Mouse (Mus musculus): Measurements from ENCODE around the gene Prelp.
A peak's percentile ranks its signal among the peaks of the same experiment; 100 is the strongest.

The Prelp gene

DNA sequence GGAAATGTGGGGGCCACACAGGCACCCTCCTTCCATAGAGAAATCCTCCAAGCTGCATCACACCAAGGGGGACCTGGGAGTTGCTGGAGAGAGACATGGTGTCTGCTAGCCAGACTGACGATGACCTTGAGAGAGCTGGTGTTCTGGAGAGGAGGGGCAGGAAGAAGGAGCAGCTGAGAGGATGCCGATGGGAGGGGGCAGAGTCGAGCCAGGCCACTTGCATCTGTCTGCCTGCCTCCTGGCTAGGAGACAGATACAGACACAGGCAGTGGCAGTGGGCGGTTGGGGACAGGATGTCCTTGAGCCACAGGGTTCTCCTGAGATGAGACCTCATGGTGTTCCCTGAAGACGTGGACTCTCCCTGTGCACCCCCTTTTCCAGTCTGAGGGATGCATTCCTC is 29.7 kb downstream of the Prelp start:
- DNase-seq, result no peak

DNA sequence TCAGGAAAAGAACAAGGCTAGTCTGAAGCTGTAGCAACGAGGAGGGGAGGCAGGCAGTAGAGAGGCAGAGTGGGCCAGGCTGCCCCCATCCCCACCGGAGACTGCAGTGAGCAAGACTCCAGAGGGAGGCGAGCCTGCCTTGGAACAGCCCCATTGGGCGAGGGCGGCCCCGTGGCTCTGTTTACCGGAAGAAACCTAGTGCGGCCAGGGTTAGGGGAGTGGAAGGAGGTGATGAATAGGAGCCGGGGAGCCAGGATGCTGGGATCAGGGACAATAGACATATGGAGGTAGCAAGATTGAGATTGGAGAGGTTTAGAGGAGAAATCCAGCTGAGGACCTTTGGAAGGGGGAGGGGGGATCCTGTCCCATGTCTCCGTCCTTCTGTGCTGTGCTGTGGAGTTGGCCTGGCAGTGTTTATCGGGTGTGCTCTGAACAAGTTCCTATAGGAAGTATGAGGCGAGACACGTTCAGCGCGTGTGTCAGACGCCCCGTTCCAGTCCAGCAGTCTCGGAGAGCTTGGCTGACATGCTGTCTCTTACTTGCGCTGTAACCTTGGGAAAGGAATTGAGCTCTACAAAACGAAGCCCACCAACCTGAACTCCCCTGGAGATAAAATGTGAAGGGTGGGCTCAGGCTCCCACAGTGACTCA is 31.1 kb downstream of the Prelp start:
- DNase-seq, result no peak

DNA sequence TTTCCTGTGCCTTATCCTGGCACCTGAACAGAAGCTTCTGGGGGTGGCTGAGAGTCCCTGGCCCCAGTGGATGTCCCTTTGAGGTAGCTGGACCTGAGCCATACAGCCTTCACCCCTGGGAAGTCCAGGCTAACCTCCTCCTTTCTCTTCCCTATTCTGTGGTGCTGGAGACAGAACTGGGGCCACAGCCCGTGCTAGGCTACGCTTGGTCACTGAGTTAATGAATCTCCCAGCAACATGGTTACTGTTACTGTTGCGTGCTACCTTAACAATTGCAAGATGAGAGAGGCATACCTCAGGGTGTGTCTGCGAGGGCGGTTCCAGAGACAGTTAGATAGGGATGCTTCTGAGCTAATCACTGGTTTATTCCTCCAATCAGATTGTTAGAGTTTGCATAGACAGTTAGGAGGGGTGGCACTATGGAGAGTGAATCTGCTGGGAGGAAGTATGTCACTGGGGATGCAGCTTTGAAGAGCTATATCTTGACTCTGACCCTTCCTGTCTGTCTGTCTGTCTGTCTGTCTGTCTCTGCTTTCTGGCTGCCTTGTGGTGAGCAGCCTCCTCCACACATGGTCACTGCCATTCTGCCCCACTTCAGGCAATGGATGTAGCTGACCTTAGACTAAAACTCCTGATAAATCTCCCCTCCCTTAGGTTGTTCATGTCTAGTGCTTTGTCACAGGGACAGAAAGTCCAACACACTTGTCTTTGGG is 33.5 kb downstream of the Prelp start:
- DNase-seq, result no peak

DNA sequence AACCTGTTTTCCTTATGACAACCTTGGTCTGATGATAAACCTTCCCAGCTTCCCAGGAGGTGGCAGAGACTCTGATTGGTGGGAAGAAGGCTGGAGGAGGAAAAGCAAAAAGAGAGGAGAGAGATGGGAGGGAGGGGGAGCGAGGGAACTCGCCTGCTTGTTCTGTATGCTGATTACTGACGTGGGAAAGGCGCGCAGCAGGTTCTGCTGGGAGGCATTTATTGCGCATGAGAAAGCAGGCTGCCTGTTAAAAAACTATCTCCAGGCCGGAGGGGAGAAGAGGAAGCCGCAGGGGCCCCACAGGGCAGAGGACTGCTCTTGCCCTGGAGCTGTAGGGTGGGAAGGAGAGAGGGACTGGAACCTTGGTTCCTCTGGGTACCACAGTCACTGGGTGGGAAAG is 34.2 kb downstream of the Prelp start:
- DNase-seq, result peak; percentile 61 to 62

DNA sequence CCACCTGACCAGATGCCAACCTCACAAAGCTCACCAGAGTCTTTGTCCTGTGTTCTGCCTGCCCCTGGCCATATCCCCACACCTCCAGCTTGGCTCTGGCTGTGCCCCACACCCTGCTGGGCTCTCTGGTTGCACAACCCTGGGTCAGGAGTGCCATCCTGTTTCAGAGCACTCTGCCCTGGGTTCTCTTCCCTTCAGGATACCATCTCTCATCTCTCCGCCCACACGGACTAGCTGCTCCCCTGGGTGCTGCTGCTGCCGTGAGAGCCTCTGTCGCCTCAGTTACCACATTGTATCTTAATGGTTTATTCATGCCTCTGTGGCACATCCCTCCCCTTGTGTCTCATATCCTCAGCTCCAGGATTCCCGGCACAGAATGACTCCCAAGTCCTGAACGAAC is 34.8 kb downstream of the Prelp start:
- no peak for DNase-seq

DNA sequence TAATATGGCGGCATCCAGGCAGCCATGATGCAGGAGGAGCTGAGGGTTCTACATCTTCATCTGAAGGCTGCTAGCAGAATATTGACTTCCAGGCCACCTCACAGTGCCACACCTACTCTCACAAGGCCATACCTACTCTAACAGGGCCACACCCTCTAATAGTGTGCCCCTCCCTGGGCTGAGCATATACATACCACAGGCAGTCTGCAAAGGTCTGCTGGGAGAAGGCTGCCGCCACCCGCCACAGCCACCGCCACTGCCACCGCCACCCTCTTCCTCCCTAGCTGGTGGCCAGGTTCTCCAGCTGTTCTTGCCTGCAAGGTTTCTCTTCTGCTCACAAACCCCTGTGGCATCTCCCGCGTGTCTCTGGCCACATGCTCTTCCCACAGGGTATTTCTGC is 35.4 kb downstream of the Prelp start:
- no peak for DNase-seq

DNA sequence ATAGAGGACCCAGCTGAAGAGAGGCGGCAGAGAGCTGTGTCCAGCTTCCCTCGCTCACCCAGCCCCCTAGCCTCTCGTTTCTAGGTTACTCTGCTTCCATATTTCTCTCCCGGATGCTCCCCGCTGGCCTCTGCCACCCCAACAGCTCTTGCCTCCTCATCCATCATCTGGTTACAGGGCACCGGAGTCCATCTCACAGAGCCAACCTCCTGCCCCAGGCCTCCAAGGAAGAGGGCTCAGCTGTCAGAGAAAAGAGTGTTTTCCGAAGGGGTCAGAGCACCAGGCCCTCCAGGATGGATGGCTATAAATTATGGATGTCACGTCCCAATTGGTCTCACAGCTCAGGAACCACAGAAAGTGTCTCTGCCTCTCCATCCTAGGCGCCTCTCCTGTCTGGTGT is 36.5 kb downstream of the Prelp start:
- no peak for DNase-seq

DNA sequence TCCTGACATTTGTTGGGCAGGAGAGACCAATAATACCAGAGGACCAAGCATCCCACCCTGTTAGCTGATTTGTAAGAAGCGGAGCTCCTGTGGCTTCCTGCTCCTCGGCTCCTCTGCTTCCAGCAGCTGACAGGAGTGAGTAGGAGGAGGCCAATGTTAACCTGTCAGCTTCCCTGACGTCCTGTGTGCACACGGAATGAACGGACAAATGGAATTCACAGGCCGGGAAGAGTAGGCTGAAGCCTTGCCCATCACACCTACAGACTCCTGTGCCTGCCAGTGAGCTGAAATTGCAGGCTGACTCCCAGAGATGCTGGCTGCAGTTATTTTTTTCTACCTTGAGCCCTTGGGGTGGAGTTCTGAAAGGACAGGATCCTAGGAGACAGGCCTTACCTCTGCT is 37.1 kb downstream of the Prelp start:
- no peak for DNase-seq

DNA sequence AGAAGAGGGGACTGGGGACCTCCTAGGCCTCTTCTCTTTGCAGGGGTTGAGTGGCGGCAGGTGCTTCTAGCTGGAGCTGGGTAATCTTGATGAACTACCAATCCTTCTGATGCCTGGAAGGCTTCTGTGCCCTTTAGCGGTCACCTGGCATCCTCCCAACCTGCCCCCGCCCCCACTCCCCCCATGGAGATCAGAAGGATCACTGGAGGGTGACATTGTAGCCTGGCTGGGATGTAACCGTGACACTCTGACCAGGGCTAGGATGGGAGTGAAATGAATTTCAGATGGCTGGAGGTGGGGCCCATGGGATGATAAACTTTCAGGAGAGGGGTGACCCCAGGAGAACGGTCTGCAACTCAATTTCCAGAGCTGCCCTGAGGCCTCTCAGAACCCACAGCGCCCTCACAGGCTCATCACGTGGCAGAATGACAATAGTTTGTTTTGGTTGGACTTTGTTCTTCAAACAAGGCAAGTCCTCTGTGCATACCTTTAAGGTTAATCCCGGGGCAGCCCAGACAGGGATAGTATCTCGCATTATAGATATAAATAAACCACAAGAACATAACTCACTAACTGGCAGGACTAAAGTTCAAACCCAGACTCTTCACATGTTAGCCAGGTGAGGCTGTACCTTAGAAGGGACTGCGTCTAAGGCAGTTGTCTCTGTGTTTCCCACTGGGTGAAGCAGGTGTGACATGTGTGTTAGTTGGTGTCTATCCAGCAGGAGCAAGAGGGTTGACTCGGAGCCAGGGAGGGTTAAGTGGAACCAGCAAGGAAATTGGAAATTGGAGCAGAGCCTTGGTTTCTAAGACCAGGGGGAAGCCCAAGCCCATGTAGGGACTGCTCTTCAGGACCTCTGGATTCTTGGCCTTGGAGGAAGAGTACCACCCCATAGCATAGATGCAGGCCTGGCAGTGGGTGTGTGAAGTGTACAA is 38.7 kb downstream of the Prelp start:
- DNase-seq, result no peak

DNA sequence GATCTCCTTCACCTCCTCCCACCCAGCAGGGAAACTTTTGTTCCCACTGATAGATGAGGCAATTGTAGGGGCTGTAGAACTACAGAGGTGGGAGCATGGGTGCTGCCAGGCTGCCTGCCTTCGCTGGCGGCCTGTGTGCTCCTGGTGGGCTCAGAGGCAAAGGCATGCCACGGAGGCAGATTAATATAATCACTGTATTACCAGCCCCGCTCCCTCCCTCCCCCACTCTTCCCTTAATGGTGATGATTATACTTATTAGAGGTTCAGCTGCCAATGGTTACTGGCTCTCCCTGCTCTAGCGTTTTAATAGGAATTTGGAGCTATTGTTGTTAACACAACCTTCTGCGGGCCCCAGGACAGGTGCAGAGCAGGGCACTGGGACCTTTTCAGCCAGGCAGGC is 39.4 kb downstream of the Prelp start:
- no peak for DNase-seq

DNA sequence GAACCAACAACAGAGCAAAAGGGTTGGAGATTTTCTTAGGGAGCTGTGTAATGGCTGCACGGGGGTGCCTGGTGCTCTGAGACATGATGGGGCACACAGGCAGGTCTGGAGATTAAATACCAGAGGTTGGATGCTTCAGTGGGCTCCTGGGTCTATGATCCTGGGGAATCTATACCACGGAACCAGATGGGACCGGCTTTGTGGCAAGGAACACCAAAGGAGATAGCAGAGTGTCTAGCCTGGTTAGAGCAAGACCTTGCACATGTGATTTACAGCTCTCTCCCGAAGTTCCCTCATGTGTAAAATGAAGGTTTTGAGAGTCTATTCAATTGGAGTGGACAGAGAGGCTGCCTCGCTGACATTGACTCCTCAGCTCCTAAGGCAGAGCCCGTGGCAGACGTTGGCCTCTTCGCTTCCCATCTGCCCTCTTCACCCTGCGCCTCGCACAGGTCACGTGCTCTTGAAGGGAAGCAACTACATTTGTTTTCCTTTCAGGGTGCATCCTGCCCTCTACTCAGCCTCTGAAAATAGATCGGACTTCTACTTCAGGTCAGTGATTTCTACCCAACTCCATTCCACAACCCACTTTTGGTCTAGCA is 42.3 kb downstream of the Prelp start:
- DNase-seq, result no peak

DNA sequence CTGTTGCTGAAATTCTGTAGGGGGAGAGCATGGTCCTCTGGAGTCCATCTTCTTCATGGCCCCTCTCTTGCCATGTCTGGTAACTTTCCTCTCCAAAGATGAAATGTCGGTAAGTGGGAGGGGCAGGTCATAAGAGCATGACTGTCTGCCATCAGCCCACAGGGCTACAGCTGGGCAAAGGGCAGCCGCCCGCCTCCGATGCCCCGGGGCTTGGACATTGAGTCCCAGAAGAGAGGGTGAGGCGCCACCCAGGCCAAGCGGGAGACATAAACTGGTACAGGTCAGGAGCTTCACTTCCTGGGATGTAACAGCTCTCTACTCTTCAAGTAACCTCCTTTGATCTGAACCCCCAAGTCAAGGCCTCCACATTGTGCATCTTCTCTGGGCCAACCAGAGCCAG is 44.3 kb downstream of the Prelp start:
- DNase-seq, result no peak

DNA sequence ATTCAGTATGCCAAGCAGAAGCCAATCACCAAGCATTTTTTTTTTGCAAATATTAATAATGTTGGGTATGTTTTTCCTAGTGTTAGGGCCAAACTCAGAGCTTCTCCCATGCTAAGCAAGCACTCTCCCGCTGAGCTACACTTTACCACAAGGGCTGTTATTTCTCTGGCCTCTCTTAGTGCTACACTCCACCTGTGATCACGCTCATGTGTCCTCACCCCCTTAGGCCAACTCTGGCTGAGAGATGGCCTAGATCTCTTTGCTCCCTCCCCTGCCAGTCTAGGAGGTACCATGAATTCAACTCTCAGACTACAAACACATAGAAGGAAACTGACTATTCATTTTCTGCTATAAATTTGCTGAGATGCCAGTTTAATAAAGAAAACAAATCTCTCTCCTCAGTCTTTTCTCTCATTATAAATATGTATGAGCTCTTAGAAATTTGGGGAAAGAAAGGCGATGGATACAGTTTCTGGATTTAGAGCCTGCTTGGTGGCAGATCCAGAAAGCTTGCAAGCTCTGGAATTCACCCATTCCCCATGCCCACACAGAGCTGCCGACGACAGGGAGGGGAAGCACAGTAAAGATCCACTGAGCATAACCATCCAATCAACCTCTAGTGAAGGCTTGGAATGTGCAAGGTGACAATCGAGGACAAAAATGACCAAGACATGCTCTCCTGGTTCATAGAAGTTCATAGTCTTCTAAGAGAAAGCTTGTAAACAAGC is 48.0 kb downstream of the Prelp start:
- peak; percentile 50 to 58 for DNase-seq

DNA sequence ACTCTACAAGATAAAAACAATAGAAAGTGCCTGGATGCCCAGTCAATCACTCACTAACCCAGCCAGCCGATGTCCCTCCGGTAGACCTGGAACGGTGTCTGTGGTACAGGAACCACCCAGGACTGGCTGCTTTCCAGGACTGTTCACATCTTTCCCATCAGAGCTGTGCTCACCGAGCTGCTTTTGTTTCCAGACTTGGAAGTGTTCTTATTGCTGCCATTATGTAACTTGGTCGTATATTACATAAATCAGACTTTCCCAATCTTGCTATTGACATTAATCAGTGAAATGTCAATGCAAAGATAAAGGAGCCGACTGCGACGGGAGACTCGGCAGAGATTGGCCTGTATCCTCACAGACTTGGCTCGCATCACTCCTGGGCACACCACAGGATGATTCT is 50.0 kb downstream of the Prelp start:
- peak; percentile 62 to 73 for DNase-seq

DNA sequence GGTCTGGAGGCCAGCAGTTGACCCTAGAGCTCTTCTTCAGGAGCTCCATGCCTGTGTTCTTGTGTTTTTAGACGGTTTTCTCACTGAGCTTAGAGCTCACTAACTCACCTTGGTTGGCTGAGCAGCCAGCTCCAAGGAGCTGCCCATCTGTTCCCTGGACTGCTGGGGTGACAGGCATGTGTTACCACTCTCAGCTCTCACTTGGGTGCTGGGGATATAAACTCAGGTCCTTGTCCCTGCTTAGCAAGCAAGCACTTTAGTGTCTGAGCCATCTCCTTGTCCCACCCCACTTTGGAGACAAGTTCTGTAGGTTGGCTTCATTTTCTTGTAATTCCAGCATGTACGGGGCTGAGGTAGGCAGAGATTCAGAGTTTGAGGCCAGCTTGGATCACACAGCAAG is 52.0 kb downstream of the Prelp start:
- peak; percentile 69 to 71 for DNase-seq

DNA sequence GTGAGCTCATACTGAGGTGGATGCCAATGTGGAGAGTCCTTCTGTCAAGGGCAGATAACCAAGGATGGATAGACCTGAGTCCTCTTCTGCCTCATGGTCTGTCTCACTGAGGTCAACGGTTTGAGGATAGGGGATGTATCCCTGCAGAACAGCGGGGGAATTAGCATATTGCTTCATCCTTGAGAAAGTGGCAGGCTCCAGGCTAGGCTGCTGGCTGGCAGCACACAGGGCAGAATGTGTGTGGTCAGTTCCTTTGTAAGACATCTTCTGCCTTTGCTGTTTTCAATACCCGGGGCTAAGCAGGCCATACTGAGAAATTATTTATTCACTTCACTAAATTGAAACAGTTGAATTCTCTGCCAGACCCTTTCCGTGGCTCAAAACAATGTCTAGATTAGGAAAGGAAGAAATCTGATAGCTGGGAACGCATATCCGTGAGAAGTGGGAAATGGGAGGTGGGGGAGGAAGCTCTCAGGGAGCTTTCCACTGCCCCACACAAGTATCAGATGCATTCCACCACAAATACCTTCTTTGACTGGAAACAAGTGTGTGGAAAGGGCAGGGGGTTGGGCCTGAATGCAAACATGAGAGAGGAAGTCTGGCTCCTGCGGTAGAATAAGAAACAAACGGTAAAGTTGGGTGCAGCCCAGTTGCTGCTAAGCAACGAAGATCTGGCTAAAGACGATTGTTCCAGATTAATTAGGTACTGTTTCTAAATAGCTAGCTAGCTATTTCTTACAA is 57.8 kb downstream of the Prelp start:
- no peak for DNase-seq

DNA sequence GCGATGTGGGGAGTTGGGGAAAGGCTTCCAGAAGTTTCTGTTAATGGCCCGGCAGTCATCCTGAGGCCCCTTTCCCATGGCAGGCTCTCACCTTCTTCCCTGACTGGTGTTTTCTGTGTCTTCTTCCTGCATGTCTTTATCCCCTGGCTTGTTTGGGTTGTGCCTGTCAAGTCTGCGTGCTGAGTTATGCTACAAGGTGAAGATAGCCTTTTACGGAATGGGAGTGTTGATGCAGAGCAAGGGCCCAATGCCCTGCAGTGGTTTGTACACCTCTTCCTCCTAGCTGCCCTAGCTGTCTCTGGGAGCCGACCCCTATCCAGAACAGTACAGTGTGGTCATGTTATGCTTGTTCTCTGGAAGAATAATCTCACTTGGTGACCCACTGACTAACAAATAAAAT is 60.2 kb downstream of the Prelp start:
- no peak for DNase-seq

All from cerebellum, postnatal 36 days (tissue).